Mouse (Mus musculus): ENCODE results near the gene Cstl1. TPM values are rescaled to one million over a fixed set of nuclear protein-coding genes. Genes with fewer than 3 reads are reported as not detected.

Cstl1 gene
- total RNA-seq, 2 experiments from 2014 or later, result not detected

DNA sequence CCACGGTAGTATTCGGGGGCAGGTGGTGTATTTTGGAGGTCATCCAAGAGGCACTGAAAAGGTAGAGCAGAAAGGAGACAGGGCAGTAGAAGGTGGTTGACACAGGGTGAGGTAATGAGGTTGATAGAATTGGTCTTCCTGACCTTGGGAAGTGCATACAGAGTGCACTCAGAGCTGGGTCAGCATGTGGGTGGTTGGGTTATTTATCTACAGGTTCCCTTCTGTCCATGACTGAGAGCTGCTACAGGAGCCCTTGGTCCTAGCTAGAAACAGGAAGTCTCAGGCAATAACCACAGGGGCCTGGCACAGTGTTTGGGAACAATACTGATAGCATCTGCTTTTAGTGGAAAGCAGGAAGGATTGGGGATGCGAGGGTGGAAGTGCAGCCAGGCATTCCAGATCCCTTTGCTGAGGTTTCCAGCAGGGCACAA lies 51.3 kb downstream of the Cstl1 start:
- DNase-seq (ENCODE audit: low spot score), result no peak
- intact Hi-C loops (cut with DNase I), result no loop called here

Other genes with a start within 250 kb of the Cstl1 start
- 1 to 10 TPM; 6.3 to 7.3 TPM for gene Nxt1, start 77.8 kb upstream of the Cstl1 start, total RNA-seq (2021)
- 10 to 100 TPM; 18.1 to 24.2 TPM for gene Gzf1, start 69.3 kb upstream of the Cstl1 start, total RNA-seq (2021)
- gene Napb, start 17.9 kb upstream of the Cstl1 start, total RNA-seq (2021), result 1 to 10 TPM; 1.3 to 1.4 TPM
- not detected for gene Cst11, start 21.1 kb downstream of the Cstl1 start, total RNA-seq (2021)
- gene 8030411F24Rik, start 31.7 kb downstream of the Cstl1 start, total RNA-seq (2021), result not detected
- 1 to 10 TPM in 1 of 2 experiments, under 1 TPM in 1; 0.52 to 2.1 TPM for gene Cst12, start 39.0 kb downstream of the Cstl1 start, total RNA-seq (2021)
- not detected for gene Cst8, start 48.4 kb downstream of the Cstl1 start, total RNA-seq (2021)
- not detected for gene Cst13, start 69.7 kb downstream of the Cstl1 start, total RNA-seq (2021)
- gene Cst9, start 84.8 kb downstream of the Cstl1 start, total RNA-seq (2021), result 1 to 10 TPM; 1.3 to 1.8 TPM
- under 1 TPM; 0.49 to 0.95 TPM for gene 9230104L09Rik, start 114.7 kb downstream of the Cstl1 start, total RNA-seq (2021)
- gene Cst3, start 125.3 kb downstream of the Cstl1 start, total RNA-seq (2021), result 1,000 to 10,000 TPM in 1 of 2 experiments, 100 to 1,000 TPM in 1; 940 to 1,010 TPM

Measured in heart, postnatal 25 days (tissue).